Mouse (Mus musculus): Measurements from ENCODE around the gene Exog.

DNA sequence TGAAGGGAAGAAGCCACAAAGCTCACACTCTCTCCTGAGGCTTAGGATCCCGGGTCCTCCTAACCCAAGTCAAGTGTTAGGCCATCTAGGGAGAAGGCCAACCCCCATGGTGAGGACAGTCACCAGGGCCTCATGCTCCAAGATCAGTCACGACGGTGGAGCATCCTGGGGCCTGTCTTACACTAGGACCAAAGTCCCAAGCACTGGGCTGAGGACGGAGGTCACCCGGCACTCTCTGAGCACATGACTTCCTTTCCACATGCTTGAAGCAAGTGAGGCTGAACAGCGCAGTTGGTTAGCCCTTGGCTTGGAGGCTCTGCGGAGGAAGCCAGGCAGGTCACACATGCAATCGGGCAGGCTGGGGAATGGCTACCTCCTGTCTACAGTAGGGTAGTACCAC is 70.2 kb downstream of the Exog start:
- no peak for TF ChIP-seq USF1 (IDR thresholded peaks at IDR 0.05; ENCODE audit: low read depth)
- TF ChIP-seq CTCF (IDR thresholded peaks at IDR 0.05; ENCODE audit: control insufficient read depth, insufficient read depth, insufficient read length) = no peak
- TF ChIP-seq MYOD1 (IDR thresholded peaks at IDR 0.05; ENCODE audit: control insufficient read depth, insufficient read length, low read depth) = no peak
- no peak for TF ChIP-seq MAX (IDR thresholded peaks at IDR 0.05)
- TF ChIP-seq CEBPB (IDR thresholded peaks at IDR 0.05; ENCODE audit: low read depth) = no peak
- TF ChIP-seq FOSL1 (IDR thresholded peaks at IDR 0.05; ENCODE audit: insufficient read depth, low read length, poor library complexity, severe bottlenecking) = no peak
- no peak for TF ChIP-seq MYOG (IDR thresholded peaks at IDR 0.05; ENCODE audit: control insufficient read depth, extremely low read depth, insufficient read length)
